Mouse (Mus musculus): ENCODE data around the gene Emd. TPM values are rescaled to one million over a fixed set of nuclear protein-coding genes. Genes with fewer than 3 reads are reported as not detected.

Gene Emd
- polyA plus RNA-seq, 1 experiment = 31.6 TPM

DNA sequence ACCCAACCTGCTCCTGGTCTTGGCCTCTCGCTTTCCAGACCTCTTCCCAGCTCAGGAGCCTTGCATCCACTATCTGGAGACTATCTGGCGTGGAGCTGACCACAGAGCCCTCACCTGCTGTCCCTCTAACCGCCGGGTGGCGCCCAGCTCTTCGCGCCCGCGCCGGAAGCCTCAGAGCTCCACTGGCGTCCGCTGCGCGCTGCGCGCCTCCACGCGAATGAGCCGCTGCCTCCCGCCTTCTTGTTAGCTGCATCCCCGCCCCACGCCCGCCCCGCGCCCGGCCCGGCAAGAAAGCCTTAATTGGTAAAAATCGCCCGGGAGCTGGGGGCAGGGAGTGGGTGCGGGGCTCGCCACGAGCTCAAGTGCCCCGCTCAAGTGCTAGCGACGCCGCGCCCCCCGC, 4.9 kb upstream of the Emd start, which contains the start of gene Flna:
Gene Flna (minus strand): TSS at position 206 of the 400 bp plus-strand sequence.
- Histone ChIP-seq H3K4me3 (ENCODE audit: insufficient read depth, low read depth, low read length) (peak within 1 kb of the TSS; percentile 65), H3K27ac (replicated peaks; ENCODE audit: low read depth, low read length) (peak within 1 kb of the TSS; percentile 77), H3K4me1 (ENCODE audit: control insufficient read depth, insufficient read depth, insufficient read length, low read length) (no peaks in the 10 kb centered on the region)

DNA sequence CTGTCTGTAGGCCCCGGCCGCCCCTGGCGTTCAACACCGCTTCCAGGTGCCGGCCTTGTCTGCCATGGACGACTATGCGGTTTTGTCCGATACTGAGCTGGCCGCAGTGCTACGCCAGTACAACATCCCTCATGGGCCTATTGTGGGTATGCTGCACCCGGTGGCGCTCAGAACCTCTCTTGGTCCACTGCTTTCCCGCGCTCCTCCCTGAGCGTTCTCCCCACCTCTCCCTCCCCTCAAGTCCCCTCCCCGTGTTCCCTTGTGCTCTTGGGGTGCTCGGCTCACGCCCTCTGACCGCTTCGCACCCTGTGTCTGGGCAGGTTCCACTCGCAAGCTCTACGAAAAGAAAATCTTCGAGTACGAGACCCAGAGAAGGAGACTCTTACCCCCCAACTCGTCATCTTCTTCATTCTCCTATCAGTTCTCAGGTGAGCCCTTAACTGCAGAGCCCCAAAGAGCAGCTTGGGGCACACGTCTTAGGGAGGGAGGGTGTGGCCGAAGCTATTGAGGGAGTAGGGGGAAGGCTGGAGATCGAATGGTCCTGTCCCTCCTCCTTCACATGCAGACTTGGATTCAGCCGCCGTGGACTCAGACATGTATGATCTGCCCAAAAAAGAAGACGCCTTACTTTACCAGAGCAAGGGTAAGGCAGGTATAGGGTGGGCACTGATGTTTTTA, 540 bp downstream of the Emd start:
- peaks cover 3% of the 10 kb centered on the region; the same call in 1 of the 2 replicates for H3K4me1 ChIP-seq (ENCODE audit: control insufficient read depth, insufficient read depth, insufficient read length, low read length)
- H3K4me3 ChIP-seq (ENCODE audit: insufficient read depth, low read depth, low read length) = peak overlapping the region; percentile 88
- peak overlapping the region; percentile 93 for H3K27ac ChIP-seq (replicated peaks; ENCODE audit: low read depth, low read length)

DNA sequence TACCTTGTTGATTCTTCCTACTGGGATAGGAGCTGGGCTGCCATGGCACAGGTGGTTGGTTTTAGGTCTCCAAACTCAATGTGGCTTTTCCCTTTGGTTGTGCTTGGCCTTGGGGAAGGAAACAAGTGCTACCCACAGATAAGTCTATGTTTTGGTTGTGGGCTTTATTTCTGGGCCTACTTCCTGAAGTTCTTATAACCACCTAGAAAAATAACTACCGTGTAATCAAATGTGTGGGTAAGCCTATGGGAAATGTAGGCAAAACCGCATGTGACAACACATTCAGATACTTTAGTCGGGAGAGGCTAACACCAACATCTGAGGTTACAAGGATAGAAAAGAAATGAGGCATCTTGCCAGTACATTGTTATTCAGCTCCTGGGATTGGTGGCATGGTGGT, 3.3 kb downstream of the Emd start:
- Histone ChIP-seq H3K27ac (replicated peaks; ENCODE audit: low read depth, low read length) (no peak overlapping the region), H3K4me1 (ENCODE audit: control insufficient read depth, insufficient read depth, insufficient read length, low read length) (peaks cover 3% of the 10 kb centered on the region; the same call in 1 of the 2 replicates), H3K4me3 (ENCODE audit: insufficient read depth, low read depth, low read length) (no peak overlapping the region)

- Histone ChIP-seq H3K4me3 (ENCODE audit: insufficient read depth, low read depth, low read length) (peak overlapping the region; percentile 64), H3K4me1 (ENCODE audit: control insufficient read depth, insufficient read depth, insufficient read length, low read length) (no peaks in the 10 kb centered on the region), H3K27ac (replicated peaks; ENCODE audit: low read depth, low read length) (peak overlapping the region; percentile 98)
Measured at GRCm38 (mm10) chrX:74269736-74270061, 15.2 kb downstream of the Emd start.

GRCm38 (mm10) chrX:74270062-74270901, 15.8 kb downstream of the Emd start, which contains the start of gene Rpl10:
Gene Rpl10 (plus strand): TSS chrX:74270812.
- Histone ChIP-seq H3K27ac (replicated peaks; ENCODE audit: low read depth, low read length) (peak within 1 kb of the TSS; percentile 100), H3K4me1 (ENCODE audit: control insufficient read depth, insufficient read depth, insufficient read length, low read length) (no peaks in the 10 kb centered on the region), H3K4me3 (ENCODE audit: insufficient read depth, low read depth, low read length) (peak within 1 kb of the TSS; percentile 78)

DNA sequence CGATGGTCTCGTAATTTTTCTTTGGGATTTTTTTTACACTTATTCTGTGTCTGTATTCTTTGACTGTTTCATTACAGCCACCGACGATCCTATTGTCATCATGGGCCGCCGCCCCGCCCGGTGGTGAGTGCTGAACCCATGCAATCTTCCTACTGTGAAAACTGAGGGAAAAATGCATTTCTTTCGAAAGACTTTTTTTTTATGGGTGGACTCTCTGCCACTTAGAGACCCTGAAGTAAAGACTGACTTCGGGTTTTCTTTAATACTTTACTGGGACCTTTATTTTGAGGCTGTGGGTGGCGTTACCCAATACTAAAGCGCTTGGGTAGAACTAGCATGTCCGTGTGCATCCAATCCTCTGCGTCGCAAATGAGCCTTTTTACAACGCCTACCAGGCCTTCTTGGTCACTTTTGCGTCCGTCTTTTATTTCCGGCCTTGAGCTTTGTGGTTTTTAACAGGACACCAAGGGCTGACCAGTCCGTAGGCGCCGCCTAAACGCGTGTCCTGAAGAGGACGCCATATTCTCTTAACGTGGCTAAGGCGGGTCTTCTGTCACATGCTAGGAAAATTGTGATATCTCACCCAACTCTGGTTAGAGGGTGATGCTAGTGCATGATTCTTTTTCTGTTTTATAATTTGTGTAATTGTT, 16.5 kb downstream of the Emd start:
- peak overlapping the region; percentile 77 for H3K27ac ChIP-seq (replicated peaks; ENCODE audit: low read depth, low read length)
- H3K4me3 ChIP-seq (ENCODE audit: insufficient read depth, low read depth, low read length) = peak overlapping the region; percentile 74
- H3K4me1 ChIP-seq (ENCODE audit: control insufficient read depth, insufficient read depth, insufficient read length, low read length) = no peaks in the 10 kb centered on the region

DNA sequence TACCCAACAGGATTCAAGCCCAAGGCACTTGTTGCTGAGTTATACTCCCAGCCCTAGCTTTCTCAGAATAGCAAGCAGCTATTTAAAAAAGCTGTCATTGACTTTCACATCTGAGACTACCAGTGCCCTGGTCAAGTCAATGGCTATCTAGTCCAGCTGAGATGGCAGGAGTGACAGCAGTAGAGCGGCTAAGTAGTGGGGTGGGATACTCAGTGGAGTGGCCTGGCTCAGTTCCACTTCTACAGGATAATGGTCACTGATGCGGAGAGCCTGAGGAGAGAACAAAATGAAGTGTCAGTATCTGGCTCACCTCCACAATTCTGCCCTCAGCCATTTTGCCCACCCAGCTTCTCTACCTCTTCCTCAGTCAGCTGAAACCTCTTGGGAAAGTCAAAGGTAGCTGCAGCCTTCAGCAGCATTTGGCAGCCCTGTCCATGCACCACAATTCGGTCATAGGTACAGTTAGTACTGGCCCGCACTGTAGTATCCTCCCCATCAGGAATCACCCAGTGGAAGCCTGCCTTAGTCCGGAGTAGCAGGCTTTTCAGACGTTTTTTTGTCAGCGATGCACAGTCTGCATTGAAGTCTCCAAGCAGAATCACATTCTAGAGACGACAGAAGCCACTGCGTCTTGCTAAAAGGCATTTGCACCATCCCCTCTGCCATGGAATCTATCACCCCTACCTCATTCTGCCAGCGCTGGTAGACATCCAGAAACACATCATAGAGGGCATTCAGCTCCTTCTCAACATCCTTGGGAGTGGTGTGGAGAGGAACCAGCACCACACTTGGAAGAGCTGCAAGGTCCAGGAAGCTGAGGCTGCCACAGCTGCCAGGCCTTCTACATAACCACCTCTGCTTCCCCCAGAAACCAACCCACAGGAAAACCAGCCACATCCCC, 19.2 kb downstream of the Emd start:
- Histone ChIP-seq H3K27ac (replicated peaks; ENCODE audit: low read depth, low read length) (no peak overlapping the region), H3K4me3 (ENCODE audit: insufficient read depth, low read depth, low read length) (no peak overlapping the region), H3K4me1 (ENCODE audit: control insufficient read depth, insufficient read depth, insufficient read length, low read length) (no peaks in the 10 kb centered on the region)

DNA sequence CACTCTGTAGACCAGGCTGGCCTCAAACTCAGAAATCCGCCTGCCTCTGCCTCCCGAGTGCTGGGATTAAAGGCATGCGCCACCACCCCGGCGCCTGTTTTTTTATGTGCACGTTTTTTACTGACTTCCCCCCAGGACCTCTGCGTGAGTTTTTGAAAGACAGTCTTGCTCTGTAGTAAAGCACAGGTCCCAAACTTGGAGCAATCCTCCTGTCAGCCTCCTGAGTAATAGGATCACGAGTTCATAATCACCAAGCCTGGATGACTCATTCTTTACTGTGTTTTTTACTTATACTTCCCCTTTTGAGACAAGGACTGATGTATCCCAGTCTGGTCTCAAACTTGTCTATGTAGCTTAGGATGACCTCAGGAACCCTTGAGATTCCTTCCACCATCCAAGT, 23.4 kb downstream of the Emd start:
- H3K4me3 ChIP-seq (ENCODE audit: insufficient read depth, low read depth, low read length) = no peak overlapping the region
- no peak overlapping the region for H3K27ac ChIP-seq (replicated peaks; ENCODE audit: low read depth, low read length)
- H3K4me1 ChIP-seq (ENCODE audit: control insufficient read depth, insufficient read depth, insufficient read length, low read length) = no peaks in the 10 kb centered on the region

DNA sequence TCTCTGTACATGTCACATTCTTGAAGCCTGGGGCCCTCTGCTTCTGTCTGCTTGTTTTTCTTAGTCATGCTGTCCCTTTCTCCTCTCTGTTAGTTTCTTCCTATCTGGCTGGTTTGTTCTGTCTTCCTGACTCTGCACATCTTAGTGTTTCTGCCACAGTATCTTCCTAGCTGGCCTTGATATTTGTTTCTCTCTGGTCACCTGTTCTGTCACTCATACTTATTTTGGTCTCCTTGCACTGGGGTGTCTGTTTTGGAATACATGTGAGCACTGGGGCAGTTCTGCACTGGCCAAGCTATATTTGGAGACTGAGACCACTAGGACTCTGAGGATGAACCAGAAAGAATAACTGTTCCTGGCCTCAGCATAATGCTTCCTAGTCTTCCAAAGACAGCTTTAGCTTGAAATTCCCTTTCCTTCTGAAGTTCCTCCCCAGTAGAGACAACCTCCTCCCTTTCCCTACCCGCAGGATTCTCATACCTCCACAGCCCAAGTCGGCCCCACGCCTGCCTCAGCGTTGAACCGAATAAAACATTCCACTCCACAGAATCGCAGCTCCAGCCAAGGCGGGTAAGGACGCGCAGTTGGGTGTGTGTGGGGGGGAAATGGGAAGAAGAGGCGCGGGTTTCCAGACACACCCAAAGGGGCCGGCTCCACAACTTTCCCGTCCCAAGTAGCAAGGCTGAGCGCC, 26.7 kb downstream of the Emd start:
- peak overlapping the region; percentile 85 for H3K4me3 ChIP-seq (ENCODE audit: insufficient read depth, low read depth, low read length)
- H3K4me1 ChIP-seq (ENCODE audit: control insufficient read depth, insufficient read depth, insufficient read length, low read length) = no peaks in the 10 kb centered on the region
- peak overlapping the region; percentile 76 for H3K27ac ChIP-seq (replicated peaks; ENCODE audit: low read depth, low read length)

- Histone ChIP-seq H3K4me3 (ENCODE audit: insufficient read depth, low read depth, low read length) (peak within 1 kb of the TSS; percentile 85), H3K4me1 (ENCODE audit: control insufficient read depth, insufficient read depth, insufficient read length, low read length) (no peaks in the 10 kb centered on the region), H3K27ac (replicated peaks; ENCODE audit: low read depth, low read length) (peak within 1 kb of the TSS; percentile 94)
Measured at GRCm38 (mm10) chrX:74281732-74282394, 27.4 kb downstream of the Emd start, which contains the start of the genes Taz and Dnase1l1. Gene Taz (plus strand): TSS chrX:74281912. Gene Dnase1l1 (minus strand): TSS chrX:74282337.

GRCm38 (mm10) chrX:74282395-74283091, 28.1 kb downstream of the Emd start:
- Histone ChIP-seq H3K27ac (replicated peaks; ENCODE audit: low read depth, low read length) (peak overlapping the region; percentile 94), H3K4me1 (ENCODE audit: control insufficient read depth, insufficient read depth, insufficient read length, low read length) (no peaks in the 10 kb centered on the region), H3K4me3 (ENCODE audit: insufficient read depth, low read depth, low read length) (peak overlapping the region; percentile 85)

DNA sequence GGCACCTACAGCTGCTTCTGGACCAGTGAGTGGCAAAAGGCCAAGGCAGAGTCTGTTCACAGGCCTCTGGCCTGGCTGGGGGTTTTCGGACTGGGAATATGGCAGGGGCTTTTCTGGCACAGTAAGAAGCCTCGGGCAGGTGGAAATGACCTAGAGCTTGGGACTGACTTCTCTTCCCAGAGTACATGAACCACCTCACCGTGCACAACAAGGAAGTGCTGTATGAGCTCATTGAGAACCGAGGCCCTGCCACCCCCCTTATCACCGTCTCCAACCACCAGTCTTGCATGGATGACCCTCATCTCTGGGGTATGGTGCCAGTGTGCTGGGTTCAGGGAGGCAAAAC, 28.6 kb downstream of the Emd start:
- Histone ChIP-seq H3K4me1 (ENCODE audit: control insufficient read depth, insufficient read depth, insufficient read length, low read length) (no peaks in the 10 kb centered on the region), H3K27ac (replicated peaks; ENCODE audit: low read depth, low read length) (peak overlapping the region; percentile 94), H3K4me3 (ENCODE audit: insufficient read depth, low read depth, low read length) (peak overlapping the region; percentile 85)

DNA sequence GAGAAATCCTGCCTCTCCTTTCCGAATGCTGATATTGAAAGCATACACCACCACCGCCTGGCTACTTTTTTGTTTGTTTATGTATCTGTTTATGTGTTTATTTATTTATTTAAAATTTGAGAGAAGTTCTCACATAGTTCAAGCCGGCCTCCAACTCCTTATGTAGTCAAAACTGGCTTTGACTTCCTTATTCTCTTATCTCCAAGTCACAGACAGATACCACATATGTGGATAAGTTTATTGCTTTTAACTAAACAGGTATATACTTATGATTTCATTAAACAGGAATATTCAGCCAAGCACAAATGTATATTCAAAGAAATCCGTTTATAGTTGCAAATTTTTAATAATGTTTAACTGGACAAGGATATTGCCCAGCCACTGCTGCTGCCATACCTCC, 38.9 kb downstream of the Emd start:
- Histone ChIP-seq H3K4me3 (ENCODE audit: insufficient read depth, low read depth, low read length) (no peak overlapping the region), H3K27ac (replicated peaks; ENCODE audit: low read depth, low read length) (no peak overlapping the region), H3K4me1 (ENCODE audit: control insufficient read depth, insufficient read depth, insufficient read length, low read length) (no peaks in the 10 kb centered on the region)

All from brown adipose tissue, adult 24 weeks (tissue).